Mouse (Mus musculus): Measurements from ENCODE around the gene Paqr7.
"Not testable (repeated sequence)": the region's sequence is repeated elsewhere in the genome, so short reads cannot be mapped to it uniquely, and the experiment has no call there.

The Paqr7 gene

GRCm38 (mm10) chr4:134473764-134474163, 22.7 kb upstream of the Paqr7 start:
- no peak for DNase-seq (ENCODE audit: low spot score in 2 of 2)

- no peak for DNase-seq (ENCODE audit: low spot score in 2 of 2)
These were observed 22.3 kb upstream of the Paqr7 start for GRCm38 (mm10) chr4:134474240-134474639.

- no peak for DNase-seq (ENCODE audit: low spot score in 2 of 2)
These were observed 19.6 kb upstream of the Paqr7 start for GRCm38 (mm10) chr4:134476899-134477298.

- peak; percentile 84 to 98 for DNase-seq (ENCODE audit: low spot score in 2 of 2)
These were observed 18.5 kb upstream of the Paqr7 start for GRCm38 (mm10) chr4:134478031-134478430.

- DNase-seq (ENCODE audit: low spot score in 2 of 2) = no peak
These were observed 16.7 kb upstream of the Paqr7 start for GRCm38 (mm10) chr4:134479839-134480238.

GRCm38 (mm10) chr4:134480864-134481263, 15.6 kb upstream of the Paqr7 start:
- DNase-seq (ENCODE audit: low spot score in 2 of 2) = peak; percentile 47 to 81

GRCm38 (mm10) chr4:134481270-134481669, 15.2 kb upstream of the Paqr7 start:
- no peak for DNase-seq (ENCODE audit: low spot score in 2 of 2)

- no peak for DNase-seq (ENCODE audit: low spot score in 2 of 2)
These were observed 14.1 kb upstream of the Paqr7 start for GRCm38 (mm10) chr4:134482442-134482841.

- no peak for DNase-seq (ENCODE audit: low spot score in 2 of 2)
These were observed 13.3 kb upstream of the Paqr7 start for GRCm38 (mm10) chr4:134483078-134483688.

- DNase-seq (ENCODE audit: low spot score in 2 of 2) = no peak
These were observed 12.8 kb upstream of the Paqr7 start for GRCm38 (mm10) chr4:134483696-134484095.

GRCm38 (mm10) chr4:134484231-134484630, 12.3 kb upstream of the Paqr7 start:
- no peak for DNase-seq (ENCODE audit: low spot score in 2 of 2)

GRCm38 (mm10) chr4:134485151-134485900, 11.2 kb upstream of the Paqr7 start:
- DNase-seq (ENCODE audit: low spot score in 2 of 2) = no peak

GRCm38 (mm10) chr4:134488211-134488610, 8.3 kb upstream of the Paqr7 start:
- no peak for DNase-seq (ENCODE audit: low spot score in 2 of 2)

- no peak for DNase-seq (ENCODE audit: low spot score in 2 of 2)
These were observed 6.4 kb upstream of the Paqr7 start for GRCm38 (mm10) chr4:134489986-134490665.

GRCm38 (mm10) chr4:134491716-134492115, 4.8 kb upstream of the Paqr7 start:
- no peak for DNase-seq (ENCODE audit: low spot score in 2 of 2)

GRCm38 (mm10) chr4:134494161-134494560, 2.3 kb upstream of the Paqr7 start:
- DNase-seq (ENCODE audit: low spot score in 2 of 2) = not testable (repeated sequence)

GRCm38 (mm10) chr4:134494780-134495545, 1.5 kb upstream of the Paqr7 start:
- peak; percentile 68 to 75 for DNase-seq (ENCODE audit: low spot score in 2 of 2)

- DNase-seq (ENCODE audit: low spot score in 2 of 2) = no peak
These were observed 962 bp upstream of the Paqr7 start for GRCm38 (mm10) chr4:134495546-134495923.

GRCm38 (mm10) chr4:134497223-134497622, 726 bp downstream of the Paqr7 start:
- DNase-seq (ENCODE audit: low spot score in 2 of 2) = no peak

GRCm38 (mm10) chr4:134497986-134498731, 1.7 kb downstream of the Paqr7 start:
- DNase-seq (ENCODE audit: low spot score in 2 of 2) = no peak

GRCm38 (mm10) chr4:134498983-134499382, 2.5 kb downstream of the Paqr7 start:
- not testable (repeated sequence) for DNase-seq (ENCODE audit: low spot score in 2 of 2)
